Mouse (Mus musculus): ENCODE measurements around the gene Ndufs4.

DNA sequence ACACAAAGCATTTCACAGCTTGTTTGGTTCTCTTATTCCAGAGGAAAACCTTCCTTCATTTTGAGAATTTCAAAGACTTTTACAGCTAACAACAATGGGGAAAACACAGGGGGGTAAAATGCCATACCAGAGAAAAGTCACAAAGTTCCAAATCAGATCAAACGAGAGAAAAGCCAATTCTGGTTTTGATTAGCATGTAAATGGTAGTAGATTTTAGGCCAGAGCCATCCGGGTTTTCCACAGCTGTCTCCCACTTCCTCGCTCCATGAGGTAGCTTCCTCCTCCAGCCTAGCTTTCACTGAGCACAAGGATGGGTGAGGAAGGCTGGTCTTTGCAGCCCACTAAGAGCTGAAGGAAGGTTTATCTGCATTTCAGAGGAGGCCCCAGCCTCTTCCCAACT, 90.3 kb downstream of the Ndufs4 start:
- TF ChIP-seq CTCF (IDR thresholded peaks at IDR 0.05; ENCODE audit: insufficient read depth, low read depth, low read length) (no peak), POLR2A (IDR thresholded peaks at IDR 0.05; ENCODE audit: insufficient read depth, low read depth, low read length) (no peak)
